Mouse (Mus musculus): ENCODE results near the gene Slc22a17. TPM values are rescaled to one million over a fixed set of nuclear protein-coding genes. Genes with fewer than 3 reads are reported as not detected.
A peak's percentile ranks its signal among the peaks of the same experiment; 100 is the strongest.

Slc22a17 gene
- polyA plus RNA-seq, 1 experiment from 2014 or later: 76.1 TPM

GRCm38 (mm10) chr14:54864313-54865036 is 48.5 kb downstream of the Slc22a17 start:
- DNase-seq (ENCODE audit: low spot score) (no peak), ATAC-seq (no peak)
- 19% methylated on average over 21 of the region's 21 CpGs for WGBS
- Histone ChIP-seq H3K4me2 (ENCODE audit: low read length) (peak overlapping the region; percentile 74), H3K4me1 (ENCODE audit: control insufficient read depth, insufficient read depth, low read length) (peaks cover 5% of the 10 kb centered on the region), H3K27ac (ENCODE audit: low read depth, low read length) (peak overlapping the region; percentile 52; the same call in 1 of the 2 replicates), H3K9me3 (replicated peaks; ENCODE audit: control insufficient read depth, low read length) (no peaks in the 10 kb centered on the region), H3K36me3 (ENCODE audit: control insufficient read depth, insufficient read depth, low read length) (no peaks in the 10 kb centered on the region), H3K4me3 (ENCODE audit: low read depth, low read length) (peak overlapping the region; percentile 84), H3K9ac (ENCODE audit: low read length) (peak overlapping the region; percentile 91), H3K27me3 (replicated peaks; ENCODE audit: control insufficient read depth, insufficient read depth, low read length) (no peaks in the 10 kb centered on the region)

GRCm38 (mm10) chr14:54863501-54864312 is 49.2 kb downstream of the Slc22a17 start:
- H3K4me1 ChIP-seq (ENCODE audit: control insufficient read depth, insufficient read depth, low read length): peaks cover 5% of the 10 kb centered on the region
- H3K36me3 ChIP-seq (ENCODE audit: control insufficient read depth, insufficient read depth, low read length): no peaks in the 10 kb centered on the region
- H3K27me3 ChIP-seq (replicated peaks; ENCODE audit: control insufficient read depth, insufficient read depth, low read length): no peaks in the 10 kb centered on the region
- under 1% methylated on average over 52 of the region's 56 CpGs for WGBS
- H3K9me3 ChIP-seq (replicated peaks; ENCODE audit: control insufficient read depth, low read length): no peaks in the 10 kb centered on the region
- peak; percentile 96 for DNase-seq (ENCODE audit: low spot score)
- peak overlapping the region; percentile 74 for H3K4me2 ChIP-seq (ENCODE audit: low read length)
- ATAC-seq: peak; percentile 100
- H3K27ac ChIP-seq (ENCODE audit: low read depth, low read length): peak overlapping the region; percentile 52
- H3K4me3 ChIP-seq (ENCODE audit: low read depth, low read length): peak overlapping the region; percentile 84
- peak overlapping the region; percentile 91 for H3K9ac ChIP-seq (ENCODE audit: low read length)

GRCm38 (mm10) chr14:54860511-54860910 is 52.4 kb downstream of the Slc22a17 start:
- Histone ChIP-seq H3K9ac (ENCODE audit: low read length) (no peak overlapping the region), H3K27ac (ENCODE audit: low read depth, low read length) (no peak overlapping the region), H3K4me1 (ENCODE audit: control insufficient read depth, insufficient read depth, low read length) (peaks cover 5% of the 10 kb centered on the region), H3K27me3 (replicated peaks; ENCODE audit: control insufficient read depth, insufficient read depth, low read length) (no peaks in the 10 kb centered on the region), H3K4me3 (ENCODE audit: low read depth, low read length) (no peak overlapping the region), H3K36me3 (ENCODE audit: control insufficient read depth, insufficient read depth, low read length) (peaks cover 17% of the 10 kb centered on the region), H3K4me2 (ENCODE audit: low read length) (no peak overlapping the region), H3K9me3 (replicated peaks; ENCODE audit: control insufficient read depth, low read length) (no peaks in the 10 kb centered on the region)
- ATAC-seq: no peak
- 45% methylated on average over 2 of the region's 2 CpGs for WGBS
- peak; percentile 65 for DNase-seq (ENCODE audit: low spot score)

GRCm38 (mm10) chr14:54857891-54858290 is 55.0 kb downstream of the Slc22a17 start:
- no peak for ATAC-seq
- Histone ChIP-seq H3K9ac (ENCODE audit: low read length) (no peak overlapping the region), H3K36me3 (ENCODE audit: control insufficient read depth, insufficient read depth, low read length) (peaks cover 30% of the 10 kb centered on the region), H3K9me3 (replicated peaks; ENCODE audit: control insufficient read depth, low read length) (no peaks in the 10 kb centered on the region), H3K4me1 (ENCODE audit: control insufficient read depth, insufficient read depth, low read length) (no peaks in the 10 kb centered on the region), H3K27me3 (replicated peaks; ENCODE audit: control insufficient read depth, insufficient read depth, low read length) (no peaks in the 10 kb centered on the region), H3K4me2 (ENCODE audit: low read length) (no peak overlapping the region), H3K4me3 (ENCODE audit: low read depth, low read length) (no peak overlapping the region), H3K27ac (ENCODE audit: low read depth, low read length) (no peak overlapping the region)
- DNase-seq (ENCODE audit: low spot score): no peak
- 93% methylated on average over 9 of the region's 9 CpGs for WGBS

- Histone ChIP-seq H3K4me2 (ENCODE audit: low read length) (no peak overlapping the region), H3K9me3 (replicated peaks; ENCODE audit: control insufficient read depth, low read length) (no peaks in the 10 kb centered on the region), H3K4me1 (ENCODE audit: control insufficient read depth, insufficient read depth, low read length) (no peaks in the 10 kb centered on the region), H3K27ac (ENCODE audit: low read depth, low read length) (no peak overlapping the region), H3K4me3 (ENCODE audit: low read depth, low read length) (no peak overlapping the region), H3K27me3 (replicated peaks; ENCODE audit: control insufficient read depth, insufficient read depth, low read length) (no peaks in the 10 kb centered on the region), H3K9ac (ENCODE audit: low read length) (no peak overlapping the region), H3K36me3 (ENCODE audit: control insufficient read depth, insufficient read depth, low read length) (peaks cover 30% of the 10 kb centered on the region)
- no peak for DNase-seq (ENCODE audit: low spot score)
- 94% methylated on average over 7 of the region's 7 CpGs for WGBS
- no peak for ATAC-seq
These were observed 56.2 kb downstream of the Slc22a17 start for GRCm38 (mm10) chr14:54856703-54857102.

MicroRNAs within 50 kb of the gene (microRNA counts, 519-probe panel; counts per million panel counts)
- 1,799 counts per million, percentile 4 among the panel's probes with 10 or more counts for microRNA mmu-miR-208a

Small RNA genes lying within 50 kb of the gene (microRNA-seq; reads per million reads assigned to microRNA genes)
- not detected for gene Mir208a

Other genes starting within 250 kb of the Slc22a17 start
- gene 1700123O20Rik, start 226.9 kb downstream of the Slc22a17 start, polyA plus RNA-seq (2014; fragmentation: Nextera tagmentation; extraction: Ambion mirVana): 89.3 and 91.5 TPM in 2 replicates
- 121 and 140 TPM in 2 replicates for gene Acin1, start 226.2 kb downstream of the Slc22a17 start, polyA plus RNA-seq (2014; fragmentation: Nextera tagmentation; extraction: Ambion mirVana)
- 0.14 and 0.15 TPM in 2 replicates for gene Gm29776, start 214.3 kb downstream of the Slc22a17 start, polyA plus RNA-seq (2014; fragmentation: Nextera tagmentation; extraction: Ambion mirVana)
- not detected in 2 replicates for gene Cebpe, start 201.0 kb downstream of the Slc22a17 start, polyA plus RNA-seq (2014; fragmentation: Nextera tagmentation; extraction: Ambion mirVana)
- 6.9 and 9.8 TPM in 2 replicates for gene Slc7a8, start 131.2 kb downstream of the Slc22a17 start, polyA plus RNA-seq (2014; fragmentation: Nextera tagmentation; extraction: Ambion mirVana)
- not detected in 2 replicates for gene Rnf212b, start 99.0 kb downstream of the Slc22a17 start, polyA plus RNA-seq (2014; fragmentation: Nextera tagmentation; extraction: Ambion mirVana)
- 9.3 and 11.7 TPM in 2 replicates for gene Homez, start 42.2 kb downstream of the Slc22a17 start, polyA plus RNA-seq (2014; fragmentation: Nextera tagmentation; extraction: Ambion mirVana)
- gene Ppp1r3e, start 35.6 kb downstream of the Slc22a17 start, polyA plus RNA-seq (2014; fragmentation: Nextera tagmentation; extraction: Ambion mirVana): 2.5 TPM in 2 replicates
- gene Bcl2l2, start 29.8 kb downstream of the Slc22a17 start, polyA plus RNA-seq (2014; fragmentation: Nextera tagmentation; extraction: Ambion mirVana): 4.0 and 4.4 TPM in 2 replicates
- gene Gm20521, start 29.7 kb downstream of the Slc22a17 start, polyA plus RNA-seq (2014; fragmentation: Nextera tagmentation; extraction: Ambion mirVana): not detected in 2 replicates
- 133 and 140 TPM in 2 replicates for gene Pabpn1, start 20.6 kb downstream of the Slc22a17 start, polyA plus RNA-seq (2014; fragmentation: Nextera tagmentation; extraction: Ambion mirVana)
- gene Efs, start 13.0 kb upstream of the Slc22a17 start, polyA plus RNA-seq (2014; fragmentation: Nextera tagmentation; extraction: Ambion mirVana): 26.9 and 27.7 TPM in 2 replicates
- gene Il25, start 19.6 kb upstream of the Slc22a17 start, polyA plus RNA-seq (2014; fragmentation: Nextera tagmentation; extraction: Ambion mirVana): 0.38 and 0.48 TPM in 2 replicates
- gene Cmtm5, start 23.1 kb upstream of the Slc22a17 start, polyA plus RNA-seq (2014; fragmentation: Nextera tagmentation; extraction: Ambion mirVana): 2.8 and 3.5 TPM in 2 replicates
- 0.91 and 1.2 TPM in 2 replicates for gene Myh6, start 53.8 kb upstream of the Slc22a17 start, polyA plus RNA-seq (2014; fragmentation: Nextera tagmentation; extraction: Ambion mirVana)
- gene Gm17428, start 63.8 kb upstream of the Slc22a17 start, polyA plus RNA-seq (2014; fragmentation: Nextera tagmentation; extraction: Ambion mirVana): not detected in 2 replicates
- 5.4 and 6.5 TPM in 2 replicates for gene Myh7, start 81.5 kb upstream of the Slc22a17 start, polyA plus RNA-seq (2014; fragmentation: Nextera tagmentation; extraction: Ambion mirVana)
- gene Ngdn, start 102.3 kb upstream of the Slc22a17 start, polyA plus RNA-seq (2014; fragmentation: Nextera tagmentation; extraction: Ambion mirVana): 64.1 and 72.0 TPM in 2 replicates
- 8.5 and 12.0 TPM in 2 replicates for gene Zfhx2, start 179.2 kb upstream of the Slc22a17 start, polyA plus RNA-seq (2014; fragmentation: Nextera tagmentation; extraction: Ambion mirVana)
- gene Thtpa, start 181.7 kb upstream of the Slc22a17 start, polyA plus RNA-seq (2014; fragmentation: Nextera tagmentation; extraction: Ambion mirVana): 44.4 and 47.2 TPM in 2 replicates
- 8.1 and 9.2 TPM in 2 replicates for gene Ap1g2, start 193.5 kb upstream of the Slc22a17 start, polyA plus RNA-seq (2014; fragmentation: Nextera tagmentation; extraction: Ambion mirVana)
- gene Jph4, start 203.8 kb upstream of the Slc22a17 start, polyA plus RNA-seq (2014; fragmentation: Nextera tagmentation; extraction: Ambion mirVana): 24.1 and 28.9 TPM in 2 replicates

Data from forebrain, embryonic 14.5 days (tissue).